Comparison of ENCODE assay signal across 8 mouse cellular contexts in the genomic region with DNA sequence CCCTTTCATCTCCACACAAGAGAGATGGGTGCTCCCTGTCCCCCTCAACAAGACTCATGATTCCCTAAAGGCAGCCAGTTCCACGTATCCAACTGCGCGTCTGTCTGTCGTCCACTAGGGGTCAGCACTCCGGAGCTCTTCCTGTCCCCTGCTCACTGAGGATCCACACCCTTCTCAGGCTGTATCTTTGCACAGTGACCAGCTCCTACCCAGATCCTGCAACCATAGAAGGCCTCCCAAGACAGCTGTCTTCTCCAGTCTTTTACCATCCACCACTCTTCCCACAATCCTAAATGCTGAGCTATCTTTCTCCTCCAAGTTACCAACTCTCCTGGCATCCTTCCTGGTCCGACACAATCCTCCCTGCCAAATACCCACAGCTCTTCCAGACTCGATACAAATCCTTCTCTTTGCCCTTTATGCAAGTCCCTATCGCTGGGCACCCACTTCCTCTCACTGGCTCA. TPM values are rescaled to one million over a fixed set of nuclear protein-coding genes. Genes with fewer than 3 reads are reported as not detected.
A peak's percentile ranks its signal among the peaks of the same experiment; 100 is the strongest.
DNase-seq lines count a peak whose midpoint lies in the region; ATAC-seq lines count a peak whose summit lies in the region.

No protein-coding gene starts in this region.

- ATAC-seq in intestine, embryonic 14.5 days (replicated peaks; ENCODE audit: low FRiP score, low TSS enrichment, low read depth): no peak
- ATAC-seq in intestine, embryonic 16.5 days: no peak
- peak; percentile 35 for ATAC-seq in monocyte, adult 5-6 weeks (replicated peaks; ENCODE audit: insufficient number of reproducible peaks, low FRiP score, low TSS enrichment, poor library complexity, severe bottlenecking)

- H3K4me3 ChIP-seq in intestine, embryonic 14.5 days (ENCODE audit: low read depth, low read length): no peak overlapping the region
- H3K4me3 ChIP-seq in intestine, embryonic 16.5 days (ENCODE audit: low read length): no peak overlapping the region

- intact Hi-C loops in heart, postnatal 14 days (cut with DNase I): loop anchor here (5.0 kb wide), 1 partner anchor 283 kb away; no protein-coding TSS in a partner anchor
- intact Hi-C loops in left cerebral cortex, postnatal 25 days (cut with DNase I): no loop called here

- 0 out of 2 replicates have a peak, but pooled peaks cover 2% of the 10 kb centered on the region for H3K4me1 ChIP-seq in intestine, embryonic 14.5 days (replicated peaks; ENCODE audit: control insufficient read depth, insufficient read depth, low read length)
- no peaks in the 10 kb centered on the region for H3K4me1 ChIP-seq in intestine, embryonic 16.5 days (ENCODE audit: control insufficient read depth, insufficient read depth, low read length)

- no peaks in the 10 kb centered on the region for H3K9me3 ChIP-seq in intestine, embryonic 14.5 days (ENCODE audit: control insufficient read depth, low read length)
- H3K9me3 ChIP-seq in intestine, embryonic 16.5 days (ENCODE audit: control insufficient read depth, low read length): no peaks in the 10 kb centered on the region

- no peak overlapping the region for H3K9ac ChIP-seq in intestine, embryonic 14.5 days (ENCODE audit: low read length)
- H3K9ac ChIP-seq in intestine, embryonic 16.5 days (ENCODE audit: low read depth, low read length): no peak overlapping the region

- no peaks in the 10 kb centered on the region for H3K36me3 ChIP-seq in intestine, embryonic 14.5 days (ENCODE audit: control insufficient read depth, insufficient read depth, low read length)
- H3K36me3 ChIP-seq in intestine, embryonic 16.5 days (ENCODE audit: control insufficient read depth, insufficient read depth, low read length): no peaks in the 10 kb centered on the region

- no peak overlapping the region for H3K27ac ChIP-seq in intestine, embryonic 14.5 days (ENCODE audit: low read depth)
- H3K27ac ChIP-seq in intestine, embryonic 16.5 days (ENCODE audit: low read length): no peak overlapping the region

- WGBS in intestine, embryonic 14.5 days: 24% methylated on average over 8 of the region's 8 CpGs
- WGBS in intestine, embryonic 16.5 days: 28% methylated on average over 8 of the region's 8 CpGs

- DNase-seq in intestine, embryonic 14.5 days (ENCODE audit: low spot score): peak; percentile 61
- DNase-seq in MN1 (ENCODE audit: low spot score): peak; percentile 52
- peak; percentile 60 to 62 for DNase-seq in cerebellum, postnatal 14 days
- peak; percentile 47 to 50 for DNase-seq in heart, postnatal 14 days
- peak; percentile 49 to 90 for DNase-seq in left cerebral cortex, postnatal 25 days (ENCODE audit: low spot score in 2 of 2)
- DNase-seq in thymus, postnatal 14 days: peak; percentile 31

- no peak overlapping the region for H3K4me2 ChIP-seq in intestine, embryonic 14.5 days (ENCODE audit: low read length)
- no peak overlapping the region for H3K4me2 ChIP-seq in intestine, embryonic 16.5 days (ENCODE audit: low read depth, low read length)

- no peaks in the 10 kb centered on the region for H3K27me3 ChIP-seq in intestine, embryonic 14.5 days (replicated peaks; ENCODE audit: control insufficient read depth, insufficient read depth, low read length)
- no peaks in the 10 kb centered on the region for H3K27me3 ChIP-seq in intestine, embryonic 16.5 days (replicated peaks; ENCODE audit: control insufficient read depth, insufficient read depth, low read length)

RNA-seq across cellular contexts. Expression of a gene that starts 12.0 kb away (rescaled TPM):
- 1.8 and 1.9 TPM in 2 replicates for polyA plus RNA-seq in intestine, embryonic 14.5 days (2014; fragmentation: Nextera tagmentation; extraction: Ambion mirVana)
- polyA plus RNA-seq in intestine, embryonic 16.5 days (2015; fragmentation: Nextera tagmentation; extraction: Ambion mirVana): 0.82 and 1.1 TPM in 2 replicates
- total RNA-seq in heart, postnatal 14 days (2021): not detected
- 100 to 1,000 TPM in 1 of 2 experiments, 10 to 100 TPM in 1; 96.3 to 101 TPM for total RNA-seq in left cerebral cortex, postnatal 25 days (2021)
- total RNA-seq in monocyte, adult 5-6 weeks (2017): not detected in 3 replicates

RNA-seq across cellular contexts. Expression of a gene that starts 45.2 kb away (rescaled TPM):
- polyA plus RNA-seq in intestine, embryonic 14.5 days (2014; fragmentation: Nextera tagmentation; extraction: Ambion mirVana): 14.6 and 20.2 TPM in 2 replicates
- polyA plus RNA-seq in intestine, embryonic 16.5 days (2015; fragmentation: Nextera tagmentation; extraction: Ambion mirVana): 14.6 and 14.7 TPM in 2 replicates
- total RNA-seq in heart, postnatal 14 days (2021): 10 to 100 TPM; 10.8 to 10.9 TPM
- total RNA-seq in left cerebral cortex, postnatal 25 days (2021): 10 to 100 TPM; 40.6 to 43.2 TPM
- total RNA-seq in monocyte, adult 5-6 weeks (2017): 22.8 to 30.2 TPM (median 29.5 TPM) in 3 replicates

Comparison
In these comparisons a context has a peak if more than half of its experiments do, and no peak if none do; other contexts are left out.
1. RNA of a gene that starts 12.0 kb away (total RNA-seq): 96.3 to 101 TPM in left cerebral cortex, postnatal 25 days; not detected in heart, postnatal 14 days and not detected in monocyte, adult 5-6 weeks; every median in the first group is over 10 times any median in the second.
2. Peak in every context shown above with its lines, with median percentiles within 50 percentile points of each other: DNase-seq.